Mouse (Mus musculus): Measurements from ENCODE around the gene Gm9507. TPM values are rescaled to one million over a fixed set of nuclear protein-coding genes. Genes with fewer than 3 reads are reported as not detected.

The Gm9507 gene
- not detected in 2 replicates for polyA plus RNA-seq (2012; rRNA removed)

GRCm38 (mm10) chr10:77811743-77812142 is at the start of gene Gm9507:
TSS of gene Gm9507 (minus strand) at chr10:77811843.
- H3K4me1 ChIP-seq (replicated peaks; ENCODE audit: control insufficient read depth, insufficient read depth, low read length), result no peaks in the 10 kb centered on the region
- no peaks in the 10 kb centered on the region for H3K27me3 ChIP-seq (ENCODE audit: control insufficient read depth, insufficient read depth, low read length)
- 68% methylated on average over 5 of the region's 5 CpGs for WGBS

GRCm38 (mm10) chr10:77852559-77852958 is 40.9 kb upstream of the Gm9507 start, which contains the start of gene Gm10318:
TSS of gene Gm10318 (plus strand) at chr10:77852859.
- H3K4me1 ChIP-seq (replicated peaks; ENCODE audit: control insufficient read depth, insufficient read depth, low read length), result no peaks in the 10 kb centered on the region
- 79% methylated on average over 9 of the region's 9 CpGs for WGBS
- H3K27me3 ChIP-seq (ENCODE audit: control insufficient read depth, insufficient read depth, low read length), result no peaks in the 10 kb centered on the region
- no peak within 1 kb of the TSS for H3K27ac ChIP-seq (ENCODE audit: control insufficient read depth, insufficient read depth, low read length)
- H3K36me3 ChIP-seq (ENCODE audit: control insufficient read depth, insufficient read depth, low read length), result no peaks in the 10 kb centered on the region
- DNase-seq, result no peak
- no peak within 1 kb of the TSS for H3K4me3 ChIP-seq (ENCODE audit: control insufficient read depth, insufficient read depth, low read length)
- TF ChIP-seq POLR2A (IDR thresholded peaks at IDR 0.05; ENCODE audit: control insufficient read depth, extremely low read depth, insufficient read depth, low read length, poor library complexity), result no peak
- no peak for TF ChIP-seq CTCF (IDR thresholded peaks at IDR 0.05; ENCODE audit: borderline replicate concordance, control insufficient read depth, extremely low read depth, insufficient read depth, low read length, poor library complexity)

More at GRCm38 (mm10) chr10:77811743-77812142, at the start of gene Gm9507:
- Histone ChIP-seq H3K4me3 (ENCODE audit: control insufficient read depth, insufficient read depth, low read length) (no peak within 1 kb of the TSS), H3K36me3 (ENCODE audit: control insufficient read depth, insufficient read depth, low read length) (no peaks in the 10 kb centered on the region), H3K27ac (ENCODE audit: control insufficient read depth, insufficient read depth, low read length) (no peak within 1 kb of the TSS)
- DNase-seq, result no peak
- no peak for TF ChIP-seq POLR2A (IDR thresholded peaks at IDR 0.05; ENCODE audit: control insufficient read depth, extremely low read depth, insufficient read depth, low read length, poor library complexity)
- no peak for TF ChIP-seq CTCF (IDR thresholded peaks at IDR 0.05; ENCODE audit: borderline replicate concordance, control insufficient read depth, extremely low read depth, insufficient read depth, low read length, poor library complexity)

- DNase-seq, result no peak
- whole genome bisulfite sequencing, result 89% methylated on average over 2 of the region's 2 CpGs
- no peak for TF ChIP-seq CTCF (IDR thresholded peaks at IDR 0.05; ENCODE audit: borderline replicate concordance, control insufficient read depth, extremely low read depth, insufficient read depth, low read length, poor library complexity)
- TF ChIP-seq POLR2A (IDR thresholded peaks at IDR 0.05; ENCODE audit: control insufficient read depth, extremely low read depth, insufficient read depth, low read length, poor library complexity), result no peak
- no peak overlapping the region for H3K27ac ChIP-seq (ENCODE audit: control insufficient read depth, insufficient read depth, low read length)
- H3K4me3 ChIP-seq (ENCODE audit: control insufficient read depth, insufficient read depth, low read length), result no peak overlapping the region
- H3K27me3 ChIP-seq (ENCODE audit: control insufficient read depth, insufficient read depth, low read length), result no peaks in the 10 kb centered on the region
- H3K4me1 ChIP-seq (replicated peaks; ENCODE audit: control insufficient read depth, insufficient read depth, low read length), result no peaks in the 10 kb centered on the region
- no peaks in the 10 kb centered on the region for H3K36me3 ChIP-seq (ENCODE audit: control insufficient read depth, insufficient read depth, low read length)
Measured at GRCm38 (mm10) chr10:77847538-77847937, 35.9 kb upstream of the Gm9507 start.

- Histone ChIP-seq H3K27ac (ENCODE audit: control insufficient read depth, insufficient read depth, low read length) (no peak overlapping the region), H3K36me3 (ENCODE audit: control insufficient read depth, insufficient read depth, low read length) (no peaks in the 10 kb centered on the region), H3K4me3 (ENCODE audit: control insufficient read depth, insufficient read depth, low read length) (no peak overlapping the region), H3K4me1 (replicated peaks; ENCODE audit: control insufficient read depth, insufficient read depth, low read length) (no peaks in the 10 kb centered on the region), H3K27me3 (ENCODE audit: control insufficient read depth, insufficient read depth, low read length) (no peaks in the 10 kb centered on the region)
- TF ChIP-seq POLR2A (IDR thresholded peaks at IDR 0.05; ENCODE audit: control insufficient read depth, extremely low read depth, insufficient read depth, low read length, poor library complexity), result no peak
- DNase-seq, result no peak
- WGBS, result 55% methylated on average over 2 of the region's 2 CpGs
Measured at GRCm38 (mm10) chr10:77846961-77847360, 35.3 kb upstream of the Gm9507 start.

GRCm38 (mm10) chr10:77846503-77846902 is 34.9 kb upstream of the Gm9507 start, which contains the start of gene Gm36176:
TSS of gene Gm36176 (plus strand) at chr10:77846803.
- 85% methylated on average over 2 of the region's 3 CpGs for WGBS
- TF ChIP-seq POLR2A (IDR thresholded peaks at IDR 0.05; ENCODE audit: control insufficient read depth, extremely low read depth, insufficient read depth, low read length, poor library complexity) (no peak), CTCF (IDR thresholded peaks at IDR 0.05; ENCODE audit: borderline replicate concordance, control insufficient read depth, extremely low read depth, insufficient read depth, low read length, poor library complexity) (no peak)
- no peaks in the 10 kb centered on the region for H3K27me3 ChIP-seq (ENCODE audit: control insufficient read depth, insufficient read depth, low read length)
- DNase-seq, result no peak
- H3K4me1 ChIP-seq (replicated peaks; ENCODE audit: control insufficient read depth, insufficient read depth, low read length), result no peaks in the 10 kb centered on the region
- H3K4me3 ChIP-seq (ENCODE audit: control insufficient read depth, insufficient read depth, low read length), result no peak within 1 kb of the TSS
- no peaks in the 10 kb centered on the region for H3K36me3 ChIP-seq (ENCODE audit: control insufficient read depth, insufficient read depth, low read length)
- H3K27ac ChIP-seq (ENCODE audit: control insufficient read depth, insufficient read depth, low read length), result no peak within 1 kb of the TSS

GRCm38 (mm10) chr10:77839006-77839405 is 27.4 kb upstream of the Gm9507 start:
- WGBS, result 80% methylated on average over 6 of the region's 6 CpGs
- H3K36me3 ChIP-seq (ENCODE audit: control insufficient read depth, insufficient read depth, low read length), result no peaks in the 10 kb centered on the region

GRCm38 (mm10) chr10:77835647-77836046 is 24.0 kb upstream of the Gm9507 start, which contains the start of gene Krtap10-10:
TSS of gene Krtap10-10 (plus strand) at chr10:77835947.
- 69% methylated on average over 9 of the region's 9 CpGs for WGBS
- no peaks in the 10 kb centered on the region for H3K4me1 ChIP-seq (replicated peaks; ENCODE audit: control insufficient read depth, insufficient read depth, low read length)
- no peak for DNase-seq
- TF ChIP-seq CTCF (IDR thresholded peaks at IDR 0.05; ENCODE audit: borderline replicate concordance, control insufficient read depth, extremely low read depth, insufficient read depth, low read length, poor library complexity), result no peak
- no peak for TF ChIP-seq POLR2A (IDR thresholded peaks at IDR 0.05; ENCODE audit: control insufficient read depth, extremely low read depth, insufficient read depth, low read length, poor library complexity)
- H3K27me3 ChIP-seq (ENCODE audit: control insufficient read depth, insufficient read depth, low read length), result no peaks in the 10 kb centered on the region
- H3K4me3 ChIP-seq (ENCODE audit: control insufficient read depth, insufficient read depth, low read length), result no peak within 1 kb of the TSS
- H3K36me3 ChIP-seq (ENCODE audit: control insufficient read depth, insufficient read depth, low read length), result no peaks in the 10 kb centered on the region
- H3K27ac ChIP-seq (ENCODE audit: control insufficient read depth, insufficient read depth, low read length), result no peak within 1 kb of the TSS

More at GRCm38 (mm10) chr10:77839006-77839405, 27.4 kb upstream of the Gm9507 start:
- Histone ChIP-seq H3K27ac (ENCODE audit: control insufficient read depth, insufficient read depth, low read length) (no peak overlapping the region), H3K4me3 (ENCODE audit: control insufficient read depth, insufficient read depth, low read length) (no peak overlapping the region), H3K27me3 (ENCODE audit: control insufficient read depth, insufficient read depth, low read length) (no peaks in the 10 kb centered on the region), H3K4me1 (replicated peaks; ENCODE audit: control insufficient read depth, insufficient read depth, low read length) (no peaks in the 10 kb centered on the region)
- no peak for TF ChIP-seq CTCF (IDR thresholded peaks at IDR 0.05; ENCODE audit: borderline replicate concordance, control insufficient read depth, extremely low read depth, insufficient read depth, low read length, poor library complexity)
- no peak for TF ChIP-seq POLR2A (IDR thresholded peaks at IDR 0.05; ENCODE audit: control insufficient read depth, extremely low read depth, insufficient read depth, low read length, poor library complexity)
- DNase-seq, result no peak

All from thymus, adult 2 months (tissue).